Mouse (Mus musculus) testis, adult 2 months (tissue): ENCODE measurements at regions not wholly inside any gene's neighbourhood (a gene's known extent, or its start where the extent isn't known, plus 50 kb on each side); places are given as distances from the start of the nearest gene placed in this dataset.

Experiments
- H3K27ac ChIP-seq: fragments of 200-500 bp; 2 replicates; pipeline ENCODE4 v1.5.1; 2012; ENCODE audit warnings: low read depth, low read length; ENCODE audit not compliant: control insufficient read depth, insufficient read depth
- H3K27me3 ChIP-seq: fragments of 200-500 bp; 2 replicates; pipeline ENCODE4 v1.6.1; 2012; ENCODE audit warnings: mild to moderate bottlenecking, low read length, moderate library complexity; ENCODE audit not compliant: control insufficient read depth, insufficient read depth
- H3K36me3 ChIP-seq: fragments of 200-500 bp; 2 replicates; pipeline ENCODE4 v1.6.1; 2012; ENCODE audit warnings: mild to moderate bottlenecking, low read length; ENCODE audit not compliant: control insufficient read depth, insufficient read depth
- H3K4me1 ChIP-seq: fragments of 200-500 bp; 2 replicates; pipeline ENCODE4 v1.6.1; 2012; ENCODE audit warnings: low read length; ENCODE audit not compliant: control insufficient read depth, insufficient read depth
- H3K4me3 ChIP-seq: fragments of 200-500 bp; 2 replicates; pipeline ENCODE4 v1.5.1; 2012; ENCODE audit warnings: low read depth, mild to moderate bottlenecking, low read length, moderate library complexity, mixed read lengths; ENCODE audit not compliant: control insufficient read depth
- CTCF ChIP-seq: fragments of 200-500 bp; IDR thresholded peaks from 2 replicates; pipeline ENCODE4 v1.5.1; 2012; ENCODE audit warnings: low read depth, mild to moderate bottlenecking, inconsistent platforms, low read length, moderate library complexity; ENCODE audit not compliant: control insufficient read depth, insufficient read depth, insufficient replicate concordance
- POLR2A ChIP-seq: fragments of 200-500 bp; IDR thresholded peaks from 2 replicates; pipeline ENCODE4 v1.6.1; 2012; ENCODE audit warnings: low read depth, mild to moderate bottlenecking, inconsistent platforms, low read length, moderate library complexity; ENCODE audit not compliant: control insufficient read depth

DNA sequence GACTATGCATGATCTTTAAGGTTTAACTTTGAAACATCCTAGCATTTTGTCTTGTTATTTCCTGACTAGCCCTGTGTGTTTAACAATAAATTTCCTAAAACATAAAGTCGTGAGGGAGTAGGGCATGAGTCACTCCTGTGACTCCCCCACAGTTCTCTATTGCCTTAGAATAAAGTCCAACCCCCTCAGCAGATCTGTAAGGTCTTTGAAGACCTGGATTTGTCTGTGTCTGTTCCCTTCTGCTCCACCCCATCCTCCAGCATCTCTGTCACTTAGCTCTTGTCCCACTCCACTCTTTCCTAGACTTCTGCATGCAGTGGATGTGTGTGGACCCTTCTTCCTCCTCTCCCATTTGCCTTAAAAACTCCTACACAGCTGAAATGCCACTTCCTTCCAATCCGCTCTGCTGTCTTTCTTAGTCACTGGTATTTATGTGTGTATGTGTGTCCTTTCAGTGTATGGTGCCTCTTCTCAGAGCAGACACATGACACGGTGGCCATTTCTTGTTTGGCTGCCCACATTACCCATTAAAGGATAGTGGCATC is 95.4 kb upstream of the Hs3st2 start:
- H3K27me3 ChIP-seq: no peaks in the 10 kb centered on the region
- no peak overlapping the region for H3K27ac ChIP-seq
- H3K4me1 ChIP-seq: no peaks in the 10 kb centered on the region
- no peak overlapping the region for H3K4me3 ChIP-seq
- TF ChIP-seq CTCF (no peak), POLR2A (no peak)
- no peaks in the 10 kb centered on the region for H3K36me3 ChIP-seq

DNA sequence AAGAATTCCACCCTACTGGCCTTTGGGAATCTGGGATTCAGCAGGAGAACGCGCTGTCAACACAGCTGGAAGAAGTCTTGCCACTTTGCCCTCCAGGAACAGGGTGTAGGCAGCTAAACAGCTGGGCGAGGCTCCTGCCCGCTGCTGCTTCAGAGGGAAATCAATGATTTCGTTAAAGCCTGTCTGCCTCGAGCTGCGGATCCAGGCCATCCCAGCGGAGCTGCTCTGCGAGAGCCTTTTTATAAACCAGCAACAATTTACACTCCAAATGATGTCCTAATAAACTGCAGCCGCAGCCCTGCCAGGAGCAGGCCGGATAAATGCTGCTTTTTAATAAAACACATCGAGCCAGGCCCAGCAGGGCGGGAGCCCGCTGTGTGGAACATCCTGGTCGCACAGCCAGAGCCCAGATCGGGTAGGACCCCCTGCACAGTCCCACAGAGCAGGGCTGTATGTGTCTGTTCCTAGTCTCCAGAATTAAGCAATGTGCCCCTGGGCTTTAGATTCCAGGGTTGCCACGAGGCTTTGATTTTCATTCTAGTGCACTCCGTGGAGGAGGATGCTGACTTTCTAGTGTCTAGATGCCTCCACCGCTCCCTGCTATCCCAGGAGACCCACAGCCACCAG is 78.6 kb upstream of the Hs3st2 start:
- Histone ChIP-seq H3K4me3 (no peak overlapping the region), H3K36me3 (no peaks in the 10 kb centered on the region), H3K4me1 (peaks cover 4% of the 10 kb centered on the region), H3K27ac (no peak overlapping the region), H3K27me3 (no peaks in the 10 kb centered on the region)
- TF ChIP-seq CTCF (no peak), POLR2A (no peak)

GRCm38 (mm10) chr7:121314521-121314920 is 77.1 kb upstream of the Hs3st2 start:
- TF ChIP-seq POLR2A (no peak), CTCF (no peak)
- no peak overlapping the region for H3K4me3 ChIP-seq
- no peaks in the 10 kb centered on the region for H3K36me3 ChIP-seq
- no peaks in the 10 kb centered on the region for H3K27me3 ChIP-seq
- peaks cover 4% of the 10 kb centered on the region for H3K4me1 ChIP-seq
- H3K27ac ChIP-seq: no peak overlapping the region

- TF ChIP-seq CTCF (no peak), POLR2A (no peak)
Observed at GRCm38 (mm10) chr7:121329274-121329673, 62.4 kb upstream of the Hs3st2 start.

DNA sequence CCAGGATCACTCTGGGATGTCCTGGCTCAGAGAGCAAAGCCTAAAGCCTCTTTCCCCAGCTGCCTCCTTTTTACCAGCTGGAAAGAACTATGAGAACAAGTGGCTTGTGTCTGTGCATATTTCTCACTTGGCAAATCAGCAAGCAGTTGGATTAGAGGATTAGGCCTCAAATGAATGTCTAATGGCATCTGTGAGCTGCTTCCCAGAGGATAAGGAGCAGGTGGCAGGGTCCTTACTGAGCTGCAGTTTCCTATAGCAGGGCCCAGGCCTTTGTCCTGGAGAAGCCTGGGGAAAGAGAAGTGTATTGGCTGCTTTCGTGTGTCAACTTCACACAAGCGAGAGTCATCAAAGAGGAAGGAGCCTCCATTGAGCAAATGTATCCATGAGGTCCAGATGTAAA is 59.1 kb upstream of the Hs3st2 start:
- H3K4me3 ChIP-seq: no peak overlapping the region
- no peaks in the 10 kb centered on the region for H3K36me3 ChIP-seq
- no peaks in the 10 kb centered on the region for H3K4me1 ChIP-seq
- TF ChIP-seq CTCF (no peak), POLR2A (no peak)
- no peak overlapping the region for H3K27ac ChIP-seq
- no peaks in the 10 kb centered on the region for H3K27me3 ChIP-seq

More at GRCm38 (mm10) chr7:121329274-121329673, 62.4 kb upstream of the Hs3st2 start:
- Histone ChIP-seq H3K27me3 (no peaks in the 10 kb centered on the region), H3K4me1 (no peaks in the 10 kb centered on the region), H3K4me3 (no peak overlapping the region), H3K36me3 (no peaks in the 10 kb centered on the region), H3K27ac (no peak overlapping the region)

DNA sequence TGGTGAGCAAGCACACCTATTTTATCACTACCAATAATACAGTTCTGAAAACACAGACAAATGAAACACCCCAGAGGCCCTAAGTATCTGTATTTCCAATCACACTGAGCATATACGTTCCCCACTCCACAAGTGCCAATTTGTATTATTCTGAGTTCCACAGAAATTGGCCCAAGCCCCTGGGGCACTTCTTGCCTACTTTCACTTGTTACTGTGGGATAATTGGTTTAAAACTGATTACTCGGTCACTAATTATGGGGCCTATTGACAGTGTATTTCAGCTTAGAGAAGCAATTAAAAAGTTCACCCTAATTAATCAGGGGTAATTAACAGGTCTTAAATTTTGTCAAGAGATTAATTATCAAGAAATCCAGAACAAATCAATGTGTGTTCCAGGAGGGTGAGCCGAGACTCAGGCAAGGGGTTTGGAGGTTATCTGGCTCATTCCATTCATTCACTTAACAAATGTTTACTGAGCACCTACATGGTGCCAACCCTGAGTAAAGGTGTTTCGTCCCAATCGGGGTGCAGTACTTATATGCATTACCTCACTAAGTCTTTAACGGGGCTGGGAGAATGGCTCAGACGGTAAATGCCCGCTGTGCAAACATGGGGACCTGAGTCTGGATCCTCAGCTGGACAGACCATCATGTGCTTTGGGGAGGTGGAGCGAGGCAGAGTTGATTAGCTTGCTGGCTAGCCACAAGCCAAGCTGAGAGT is 56.1 kb upstream of the Hs3st2 start:
- no peak overlapping the region for H3K4me3 ChIP-seq
- H3K36me3 ChIP-seq: no peaks in the 10 kb centered on the region
- no peak overlapping the region for H3K27ac ChIP-seq
- no peaks in the 10 kb centered on the region for H3K4me1 ChIP-seq
- no peaks in the 10 kb centered on the region for H3K27me3 ChIP-seq
- TF ChIP-seq POLR2A (no peak), CTCF (no peak)

DNA sequence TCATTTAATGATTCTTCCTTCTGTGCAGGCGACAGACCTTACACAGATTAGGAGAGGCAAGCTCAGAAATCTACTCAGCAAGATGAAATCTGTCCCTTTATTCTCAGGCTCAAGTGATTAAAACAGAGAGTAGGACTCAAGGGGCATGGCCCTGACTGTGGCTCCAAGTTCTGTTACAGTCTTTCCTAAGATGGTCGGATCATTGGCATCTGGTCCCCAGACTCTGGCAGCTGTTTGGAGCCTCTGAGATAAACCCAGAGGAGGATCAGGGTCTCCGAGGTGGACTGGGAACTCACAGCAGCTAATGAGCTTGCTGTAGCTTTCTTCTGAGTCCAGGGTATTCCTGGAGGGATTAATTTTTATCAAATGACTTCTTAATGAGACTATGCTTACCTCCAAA is 51.7 kb upstream of the Hs3st2 start:
- no peaks in the 10 kb centered on the region for H3K27me3 ChIP-seq
- TF ChIP-seq POLR2A (no peak), CTCF (no peak)
- no peaks in the 10 kb centered on the region for H3K4me1 ChIP-seq
- no peak overlapping the region for H3K4me3 ChIP-seq
- H3K27ac ChIP-seq: no peak overlapping the region
- H3K36me3 ChIP-seq: no peaks in the 10 kb centered on the region
